Mouse (Mus musculus): Measurements from ENCODE around the gene Gsg1l2. TPM values are rescaled to one million over a fixed set of nuclear protein-coding genes. Genes with fewer than 3 reads are reported as not detected.

Gsg1l2 gene
- total RNA-seq (2021), result not detected

DNA sequence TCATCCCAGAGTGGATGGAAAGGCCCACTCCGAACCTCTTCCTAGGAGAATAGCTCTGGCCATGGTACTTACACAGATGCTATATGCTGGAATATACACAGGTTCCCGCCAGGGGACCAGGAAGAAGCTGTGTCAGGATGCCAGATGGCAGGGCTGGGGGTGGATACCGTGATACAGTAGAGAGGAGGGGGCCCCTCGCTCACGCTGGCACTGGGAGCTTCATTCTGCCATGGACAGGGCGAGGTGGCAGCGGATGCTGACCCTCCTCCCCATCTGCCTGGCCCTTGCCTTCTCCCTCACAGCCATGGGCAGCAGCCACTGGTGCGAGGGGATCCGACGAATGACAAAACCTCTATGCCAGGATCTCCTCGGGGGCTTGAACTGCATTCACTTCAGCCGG, at the start of gene Gsg1l2:
Gsg1l2 (plus strand) TSS at position 230 of the 400 bp plus-strand sequence.
- DNase-seq (ENCODE audit: low spot score in 2 of 2), result no peak
- intact Hi-C loops (cut with DNase I), result loop anchor here (10.0 kb wide), 1 partner anchor 90 kb away; no protein-coding TSS in a partner anchor

DNA sequence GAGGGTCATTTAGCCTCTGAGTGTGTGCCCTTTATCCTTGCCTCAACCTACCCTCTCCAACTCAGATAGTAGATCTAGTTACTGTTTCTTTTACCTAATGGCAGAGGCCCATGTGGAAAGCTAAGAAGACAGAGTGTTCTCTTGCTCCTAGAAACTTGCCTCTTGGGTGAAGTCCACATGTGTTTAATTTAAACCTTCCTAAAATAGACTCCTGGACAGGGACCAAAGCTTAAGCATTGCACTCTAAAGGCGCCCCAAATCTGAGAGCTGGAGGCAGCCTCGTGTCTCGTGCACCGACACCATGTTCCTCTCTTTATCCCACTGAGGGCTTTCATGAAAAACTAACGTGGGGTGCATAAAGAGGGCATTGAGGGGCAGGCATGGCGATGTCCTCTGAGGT, 47.3 kb upstream of the Gsg1l2 start:
- intact Hi-C loops (cut with DNase I), result no loop called here
- peak; percentile 41 to 46 for DNase-seq (ENCODE audit: low spot score in 2 of 2)

DNA sequence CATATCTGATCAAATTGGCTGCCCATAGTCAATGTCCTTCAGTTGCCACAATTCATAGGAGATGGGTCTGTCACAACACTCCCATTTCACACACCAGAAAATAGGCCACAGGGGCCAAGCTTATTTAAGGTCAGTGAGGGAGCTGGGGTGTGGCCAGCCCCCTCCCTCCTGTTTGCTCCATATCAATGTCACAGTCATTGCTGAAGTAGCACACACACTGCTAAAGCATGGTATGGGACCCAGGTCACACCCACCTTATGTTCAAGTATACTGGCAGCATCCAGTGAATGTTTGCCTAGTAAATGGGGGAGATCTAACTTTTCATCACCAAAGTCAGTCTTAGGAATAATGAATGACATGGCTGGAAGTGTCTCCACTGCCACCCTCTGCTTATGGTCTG, 45.7 kb upstream of the Gsg1l2 start:
- DNase-seq (ENCODE audit: low spot score in 2 of 2), result no peak
- intact Hi-C loops (cut with DNase I), result no loop called here

DNA sequence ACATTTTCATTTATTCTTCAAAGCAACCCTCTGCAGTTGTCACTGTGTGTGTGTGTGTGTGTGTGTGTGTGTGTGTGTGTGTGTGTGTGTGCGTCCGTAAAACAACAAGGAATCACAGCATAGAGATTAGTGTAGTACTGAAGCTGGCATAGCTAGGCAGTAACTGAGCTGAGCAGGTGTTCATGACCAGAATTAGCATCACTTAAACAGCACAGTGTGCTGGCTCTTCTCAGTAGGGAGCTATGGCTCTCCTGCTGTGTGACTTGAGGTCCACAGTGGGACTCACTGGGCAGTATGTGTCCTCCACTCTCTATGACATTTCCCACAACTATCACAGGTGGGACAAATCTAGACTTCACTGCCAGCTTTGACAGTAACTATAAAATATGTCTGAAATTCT, 43.4 kb upstream of the Gsg1l2 start:
- no peak for DNase-seq (ENCODE audit: low spot score in 2 of 2)
- intact Hi-C loops (cut with DNase I), result loop anchor here (5.0 kb wide), 1 partner anchor 49 kb away; no protein-coding TSS in a partner anchor

DNA sequence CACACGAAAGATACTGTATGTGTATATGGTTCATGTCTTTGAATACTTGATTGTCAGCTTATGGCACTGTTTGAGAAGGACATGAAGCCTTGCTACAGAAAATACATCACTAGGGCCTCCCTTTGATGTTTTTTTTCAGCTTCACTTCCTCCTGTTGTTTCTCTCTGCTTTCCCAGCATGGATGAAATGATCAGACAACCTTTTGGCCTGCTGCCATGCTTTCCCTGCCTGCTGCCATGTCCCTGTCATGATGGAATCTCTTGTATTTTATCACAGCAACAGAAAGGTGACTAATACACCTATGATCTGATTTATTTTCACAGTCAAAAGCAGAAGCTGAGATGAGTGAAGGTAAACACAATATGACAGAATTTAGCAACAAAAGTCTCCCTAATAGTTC, 40.7 kb upstream of the Gsg1l2 start:
- DNase-seq (ENCODE audit: low spot score in 2 of 2), result no peak
- intact Hi-C loops (cut with DNase I), result loop anchor here (5.0 kb wide), 1 partner anchor 51 kb away; no protein-coding TSS in a partner anchor

DNA sequence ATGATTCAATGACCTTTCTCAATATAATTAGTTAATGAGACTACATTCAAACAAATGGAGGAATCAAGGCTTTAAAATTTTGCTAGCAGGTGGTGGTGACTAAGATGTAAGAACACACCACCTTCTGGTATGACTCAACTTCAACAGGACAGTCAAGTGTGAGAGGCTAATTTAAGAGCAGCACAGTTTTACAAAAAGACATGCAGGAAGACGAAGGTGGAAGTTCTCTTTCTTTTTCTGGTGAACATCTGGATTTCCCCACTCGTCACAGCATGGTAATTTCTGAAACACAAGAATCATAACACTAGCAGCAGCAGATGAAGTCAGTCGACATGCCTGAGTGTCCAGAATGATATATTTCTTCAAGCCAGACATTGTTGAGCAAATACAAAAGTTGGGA, 39.8 kb upstream of the Gsg1l2 start:
- intact Hi-C loops (cut with DNase I), result loop anchor here (5.0 kb wide), 1 partner anchor 52 kb away; no protein-coding TSS in a partner anchor
- no peak for DNase-seq (ENCODE audit: low spot score in 2 of 2)

DNA sequence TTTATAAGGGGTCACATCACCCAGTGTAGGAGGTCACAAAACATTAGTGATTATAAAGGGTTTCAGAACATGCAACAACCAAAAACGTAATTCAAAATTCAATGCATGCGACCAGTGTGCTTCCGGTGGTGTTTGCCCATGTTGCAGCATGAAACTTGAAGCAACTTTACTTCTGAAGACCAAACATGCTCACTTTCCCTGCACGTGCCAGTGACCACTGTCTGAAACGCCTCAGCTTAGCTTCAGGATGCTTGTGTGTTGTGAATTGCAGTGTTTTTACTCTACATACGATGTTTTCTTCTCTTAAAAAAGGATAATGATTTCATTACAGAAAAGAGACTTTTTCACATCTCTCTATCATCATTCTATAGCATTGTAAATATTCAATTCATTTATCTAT, 36.1 kb upstream of the Gsg1l2 start:
- DNase-seq (ENCODE audit: low spot score in 2 of 2), result no peak
- intact Hi-C loops (cut with DNase I), result no loop called here

DNA sequence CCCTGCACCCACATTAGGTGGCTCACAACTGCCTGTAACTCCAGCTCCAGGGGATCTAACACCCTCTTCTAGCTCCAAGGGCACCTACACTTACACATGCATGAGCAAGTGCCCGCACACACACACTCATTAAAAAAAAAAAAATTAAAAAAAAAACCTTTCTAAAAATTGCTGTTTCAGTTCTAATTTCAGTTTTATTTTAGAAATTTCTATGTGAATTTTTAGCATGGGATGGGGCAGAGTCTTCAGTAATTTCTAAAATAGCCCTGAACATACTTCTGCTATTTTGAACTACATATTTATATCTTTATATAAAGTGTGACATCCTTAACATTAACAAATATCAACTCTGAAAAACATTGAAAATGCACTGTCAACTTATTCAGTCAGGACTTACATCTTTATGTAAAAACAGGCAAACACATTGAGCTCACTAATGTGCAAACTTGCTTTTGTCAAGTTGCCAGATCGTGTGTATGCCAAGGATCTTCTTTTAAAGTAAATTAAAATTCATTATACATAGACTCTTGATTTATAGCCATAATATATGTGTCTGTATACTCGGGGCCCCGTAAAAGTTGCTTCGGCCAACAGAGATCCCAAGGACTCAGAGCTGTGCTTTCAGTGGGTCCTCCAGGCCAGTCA, 35.4 kb upstream of the Gsg1l2 start:
- no peak for DNase-seq (ENCODE audit: low spot score in 2 of 2)
- intact Hi-C loops (cut with DNase I), result no loop called here

DNA sequence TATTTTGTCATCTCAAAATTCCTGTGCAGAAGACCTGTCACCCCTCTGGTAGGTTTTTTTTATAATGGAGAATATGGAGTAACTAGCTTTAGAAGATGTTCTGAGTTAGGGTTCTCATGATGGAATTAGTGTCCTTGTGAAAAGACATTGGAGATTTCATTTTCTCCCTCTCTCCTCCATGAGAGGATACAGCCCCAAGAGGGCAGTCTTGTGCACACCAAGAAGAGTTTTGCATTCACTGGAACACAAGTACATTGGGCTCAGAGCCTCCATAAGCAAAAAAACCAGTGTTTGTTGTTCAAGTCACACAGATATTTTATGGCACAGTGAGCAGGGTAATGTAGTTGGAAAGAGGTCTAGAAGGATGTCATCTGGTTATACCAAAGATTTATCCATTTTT, 32.8 kb upstream of the Gsg1l2 start:
- intact Hi-C loops (cut with DNase I), result no loop called here
- no peak for DNase-seq (ENCODE audit: low spot score in 2 of 2)

DNA sequence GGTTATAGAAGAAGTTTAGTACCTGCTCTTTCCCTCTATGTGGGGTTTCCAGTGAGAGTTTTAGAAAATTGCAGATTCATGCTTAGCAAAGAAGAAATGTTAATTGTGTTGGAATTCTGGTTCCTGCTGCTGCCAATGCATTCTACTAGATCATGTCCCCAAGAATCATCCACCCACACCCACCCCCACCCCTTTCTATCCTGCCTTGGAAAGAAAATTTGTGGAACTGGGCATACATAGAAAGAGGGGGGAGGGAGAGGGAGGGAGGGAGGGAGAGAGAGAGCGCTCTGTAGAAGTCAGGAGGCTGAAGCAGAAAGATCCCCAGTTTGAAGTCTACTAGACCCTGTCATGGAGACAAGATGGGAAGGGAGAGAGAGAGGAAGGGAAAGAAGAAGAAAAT, 18.1 kb upstream of the Gsg1l2 start:
- intact Hi-C loops (cut with DNase I), result no loop called here
- DNase-seq (ENCODE audit: low spot score in 2 of 2), result no peak

DNA sequence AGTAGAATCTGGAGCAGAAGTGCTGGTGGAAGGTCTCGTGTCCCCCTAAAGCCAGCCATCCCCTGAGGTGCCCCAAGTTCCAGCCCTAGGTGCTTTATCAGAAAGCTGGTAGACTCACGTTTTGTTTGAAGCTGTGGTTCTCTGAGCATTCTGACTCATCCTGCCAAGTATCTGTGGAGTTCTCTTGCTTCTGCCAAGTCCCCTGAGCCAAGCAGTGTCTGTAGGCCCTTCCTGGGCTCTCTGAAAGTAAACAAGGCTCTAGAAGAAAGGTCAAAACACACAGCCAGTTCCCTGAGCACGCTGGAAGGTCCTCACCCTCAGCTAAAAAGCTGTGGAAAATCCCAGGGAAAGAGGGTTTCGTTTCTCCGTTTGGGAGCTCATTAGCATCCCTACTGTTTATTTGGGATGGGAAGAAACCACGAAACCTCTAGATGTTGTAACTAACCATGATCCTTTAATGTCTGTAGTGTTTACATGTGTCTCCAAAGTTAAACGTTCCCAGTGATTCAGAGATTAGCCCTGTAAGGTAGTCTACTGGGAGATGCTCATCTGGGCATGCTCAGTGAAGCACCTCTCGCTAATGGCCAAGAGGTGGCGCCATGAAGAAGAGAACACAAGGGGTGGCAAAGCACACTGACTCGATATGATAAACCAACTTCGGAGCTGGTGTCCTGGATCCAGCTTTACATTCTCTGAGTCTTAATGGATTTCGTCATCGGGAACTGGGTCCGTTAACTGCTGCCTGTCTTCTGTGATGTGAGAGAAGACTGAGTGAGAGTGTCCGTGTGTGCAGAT, 16.8 kb upstream of the Gsg1l2 start:
- no peak for DNase-seq (ENCODE audit: low spot score in 2 of 2)
- intact Hi-C loops (cut with DNase I), result no loop called here

DNA sequence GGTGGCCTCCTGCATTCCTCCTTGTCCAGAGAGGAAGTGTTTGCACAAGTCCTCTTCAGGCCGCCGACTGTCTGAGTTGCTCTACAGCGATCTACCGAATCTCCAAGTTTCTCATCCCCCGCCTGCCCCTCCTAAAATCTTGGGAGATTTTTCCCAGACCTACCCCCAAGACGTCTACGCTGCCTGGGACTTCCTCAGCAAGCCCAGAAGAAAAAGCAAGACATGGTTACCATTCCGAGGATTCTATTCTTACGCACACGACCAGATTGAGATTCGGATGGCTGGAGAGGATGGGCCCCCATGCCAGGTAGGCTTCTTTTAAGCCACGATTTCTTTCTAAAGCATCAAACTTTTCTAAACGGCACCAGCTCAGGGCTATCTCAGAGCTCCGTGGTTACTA, 3.4 kb upstream of the Gsg1l2 start, which contains the start of gene Glp2r:
Glp2r (minus strand) TSS at position 101 of the 400 bp plus-strand sequence.
- intact Hi-C loops (cut with DNase I), result loop anchor here (10.0 kb wide), 1 partner anchor 86 kb away; no protein-coding TSS in a partner anchor
- no peak for DNase-seq (ENCODE audit: low spot score in 2 of 2)

DNA sequence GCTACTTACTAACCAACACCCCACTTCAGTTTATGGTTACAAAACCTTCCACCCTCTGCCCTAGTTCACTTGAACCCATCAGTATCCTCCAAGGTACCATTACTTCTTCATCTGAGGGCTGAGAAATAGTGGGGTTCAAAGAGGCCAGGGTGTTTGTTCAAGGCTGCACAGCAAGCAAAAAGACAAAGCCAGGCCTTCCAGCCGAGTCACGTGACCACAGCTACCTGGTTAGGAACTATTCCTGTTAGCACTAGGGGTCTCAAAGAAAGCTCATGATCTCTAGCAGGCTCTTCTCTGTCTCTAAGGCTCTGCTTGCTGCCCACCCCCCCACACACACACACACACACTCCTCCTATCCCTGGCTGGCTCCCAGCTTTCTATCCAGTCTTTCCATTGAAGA, 2.7 kb upstream of the Gsg1l2 start:
- DNase-seq (ENCODE audit: low spot score in 2 of 2), result no peak
- intact Hi-C loops (cut with DNase I), result loop anchor here (10.0 kb wide), 1 partner anchor 87 kb away; no protein-coding TSS in a partner anchor

DNA sequence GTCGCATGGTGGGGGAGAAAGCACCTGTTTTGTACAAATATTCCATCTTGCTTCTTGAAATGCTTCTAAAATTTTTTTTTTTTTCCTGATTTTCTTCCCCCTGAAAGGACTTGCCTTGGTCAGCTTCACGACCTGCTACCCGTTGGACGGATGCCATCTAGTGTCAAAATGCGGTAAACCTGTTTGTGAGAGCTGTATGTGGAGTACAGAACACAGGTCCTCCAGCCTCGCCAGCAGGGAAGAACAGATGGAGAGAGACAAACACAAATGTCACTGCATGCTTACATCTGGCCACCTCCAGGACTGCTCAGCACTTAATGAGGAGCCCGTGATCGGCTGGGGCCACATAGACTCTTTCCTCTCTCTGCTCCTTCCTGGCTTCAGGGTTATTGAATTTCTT, 1.8 kb upstream of the Gsg1l2 start:
- peak in 1 of 2 experiments; percentile 56 for DNase-seq (ENCODE audit: low spot score in 2 of 2)
- intact Hi-C loops (cut with DNase I), result loop anchor here (10.0 kb wide), 1 partner anchor 88 kb away; no protein-coding TSS in a partner anchor

DNA sequence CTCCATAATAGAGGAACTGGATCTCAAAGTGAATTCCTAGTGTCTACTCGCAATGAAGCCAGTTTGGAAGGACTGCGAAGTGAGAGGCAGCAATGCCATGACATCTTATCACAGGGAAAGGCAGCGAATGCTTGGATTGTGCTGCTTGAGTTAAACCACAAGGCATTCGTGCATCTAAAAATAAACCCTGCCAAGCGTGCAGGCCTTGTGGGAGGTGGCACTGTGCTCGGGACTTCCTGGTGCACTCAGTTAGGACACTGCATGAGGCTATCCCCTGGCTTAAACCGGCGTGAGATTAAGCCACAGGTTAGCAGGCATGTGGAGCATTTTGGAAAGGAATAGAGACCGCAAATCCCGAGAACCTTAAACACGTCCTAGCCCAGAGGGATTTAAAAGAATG, 15.8 kb downstream of the Gsg1l2 start:
- intact Hi-C loops (cut with DNase I), result no loop called here
- DNase-seq (ENCODE audit: low spot score in 2 of 2), result no peak

DNA sequence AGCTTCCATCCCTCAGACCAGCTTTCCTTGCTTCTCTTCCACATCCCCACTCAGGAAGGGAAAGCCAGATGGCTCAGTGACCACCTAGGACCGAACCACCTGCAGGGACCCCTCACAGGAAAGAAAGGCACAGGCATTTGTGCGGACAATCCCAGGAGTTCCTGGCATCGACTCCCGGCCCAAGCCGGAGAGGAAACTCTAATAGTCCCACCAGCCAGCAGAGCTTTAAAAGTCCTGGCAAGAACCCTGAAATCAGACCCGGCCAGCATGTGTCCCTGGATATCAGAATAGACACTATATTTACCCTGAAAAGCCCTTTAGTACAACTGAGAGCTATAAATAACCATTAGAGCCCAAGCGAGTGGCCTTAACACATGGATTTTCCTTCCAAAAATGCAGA, 23.5 kb downstream of the Gsg1l2 start, which contains the start of gene Dhrs7c:
Dhrs7c (plus strand) TSS at position 257 of the 400 bp plus-strand sequence.
- DNase-seq (ENCODE audit: low spot score in 2 of 2), result no peak
- intact Hi-C loops (cut with DNase I), result no loop called here

DNA sequence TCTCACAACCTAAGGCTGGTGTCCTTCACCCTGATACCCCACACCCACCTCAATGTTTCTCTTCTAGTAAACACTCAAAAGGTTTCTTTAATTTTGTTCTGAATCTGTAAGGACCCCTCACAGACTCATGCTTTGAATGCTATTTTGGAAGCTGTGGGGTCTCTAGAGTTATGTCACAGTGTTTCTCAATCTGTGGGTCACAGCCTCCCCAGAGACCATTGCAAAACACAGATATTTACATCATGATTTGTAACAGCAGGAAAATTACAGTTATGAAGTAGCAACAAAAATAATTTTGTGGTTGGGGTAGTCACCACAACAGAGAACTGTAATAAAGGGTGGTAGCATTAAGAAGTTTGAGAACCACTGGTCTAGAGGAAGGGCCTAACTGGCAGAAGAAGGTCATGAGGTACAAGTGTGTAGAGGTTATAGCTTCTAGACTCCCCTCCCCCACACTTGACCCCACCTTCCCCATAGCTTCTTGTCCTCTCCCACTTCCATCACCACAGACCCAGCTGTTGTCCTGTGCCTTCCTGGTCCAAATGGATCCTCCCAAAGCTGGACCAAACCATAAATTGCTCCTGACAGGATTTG, 25.8 kb downstream of the Gsg1l2 start:
- intact Hi-C loops (cut with DNase I), result no loop called here

DNA sequence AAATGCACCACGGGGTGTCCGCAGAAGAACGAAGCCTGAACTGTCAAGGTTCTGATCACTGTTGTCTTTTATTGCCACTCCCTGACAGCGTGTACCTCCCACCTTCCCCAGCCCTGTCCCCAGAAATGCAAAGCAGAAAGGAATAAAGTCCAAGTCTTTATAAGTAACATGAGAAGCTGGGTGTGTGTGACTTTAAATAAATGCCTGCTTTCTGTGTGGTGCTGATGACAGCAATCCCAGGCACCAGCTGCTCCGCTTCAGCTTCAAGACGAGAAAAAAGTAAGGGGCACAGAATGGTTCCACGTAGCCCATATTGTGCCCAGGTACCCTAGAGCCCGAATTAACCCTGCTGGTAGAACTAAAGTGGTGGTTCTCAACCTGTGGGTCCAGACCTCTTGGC, 26.8 kb downstream of the Gsg1l2 start:
- intact Hi-C loops (cut with DNase I), result no loop called here
- no peak for DNase-seq (ENCODE audit: low spot score in 2 of 2)

More for the DNA sequence above, 25.8 kb downstream of the Gsg1l2 start:
- no peak for DNase-seq (ENCODE audit: low spot score in 2 of 2)

DNA sequence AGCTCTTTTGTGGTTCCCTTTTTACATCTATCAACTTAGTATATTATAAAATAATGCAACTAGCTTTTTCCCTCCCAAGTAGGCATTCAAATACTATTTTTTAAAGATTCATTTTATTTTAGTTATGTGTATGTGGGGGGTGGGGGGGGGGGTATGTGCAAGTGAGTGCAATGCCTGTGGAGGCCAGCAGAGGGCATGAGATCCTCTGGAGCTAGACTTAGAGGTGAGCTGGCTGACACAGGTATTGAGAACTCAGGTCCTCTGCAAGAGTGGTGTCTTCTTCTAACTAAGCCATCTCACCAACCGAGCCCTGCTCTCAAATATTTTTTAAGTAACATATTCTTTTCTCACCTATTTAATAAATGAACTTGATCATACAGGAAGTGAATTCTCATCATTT, 31.1 kb downstream of the Gsg1l2 start:
- intact Hi-C loops (cut with DNase I), result no loop called here
- no peak for DNase-seq (ENCODE audit: low spot score in 2 of 2)

DNA sequence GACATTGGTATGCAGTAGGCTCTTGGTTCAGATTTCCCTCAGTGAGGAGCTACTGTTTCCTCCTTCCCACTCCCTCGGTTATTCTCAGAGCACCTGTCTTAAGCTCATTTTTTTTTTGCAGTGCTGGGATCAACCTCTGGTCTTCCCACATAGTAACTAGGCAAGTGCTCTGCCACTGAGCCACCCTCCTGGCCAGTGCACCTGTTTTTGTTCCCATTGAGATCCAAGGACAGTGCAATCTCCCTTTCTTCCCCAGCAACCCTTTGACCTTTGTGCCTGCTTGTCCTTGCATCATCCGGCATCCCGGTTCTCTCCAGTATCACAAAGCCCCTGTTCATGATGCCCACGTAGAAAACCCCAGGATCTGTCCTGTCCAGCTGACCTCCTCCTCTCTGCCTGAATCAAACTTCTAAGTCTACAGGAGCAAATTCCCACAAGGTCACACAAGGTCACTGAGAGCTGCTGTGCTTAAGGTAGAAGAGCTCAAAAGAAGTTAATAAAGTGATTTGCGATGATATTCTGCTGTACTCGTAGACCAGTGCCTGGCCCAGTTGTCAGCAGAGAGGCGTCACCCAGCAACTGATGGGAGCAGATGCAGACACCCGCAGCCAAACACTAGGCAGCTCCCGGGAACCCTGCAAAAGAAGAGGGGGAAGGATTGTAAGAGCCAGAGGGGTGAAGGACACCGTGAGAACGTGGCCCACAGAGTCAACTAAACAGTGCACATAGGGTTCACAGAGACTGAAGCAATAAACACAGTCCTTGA, 32.6 kb downstream of the Gsg1l2 start:
- intact Hi-C loops (cut with DNase I), result no loop called here
- DNase-seq (ENCODE audit: low spot score in 2 of 2), result no peak
